Mouse (Mus musculus) C2C12 (cell line): Measurements from ENCODE around the gene Stk11ip. TPM values are rescaled to one million over a fixed set of nuclear protein-coding genes. Genes with fewer than 3 reads are reported as not detected.

Experiments
- H3K27me3 ChIP-seq: one replicate; pipeline ENCODE4 v1.6.1; 2011; ENCODE audit not compliant: control insufficient read depth, insufficient read depth, insufficient read length
- H3K36me3 ChIP-seq: one replicate; pipeline ENCODE4 v1.6.1; 2011; ENCODE audit not compliant: control insufficient read depth, insufficient read depth
- H3K4me3 ChIP-seq: one replicate; pipeline ENCODE4 v1.5.1; 2011; ENCODE audit warnings: mild to moderate bottlenecking, control low read depth; ENCODE audit not compliant: poor library complexity, insufficient read depth, severe bottlenecking
- H3K79me2 ChIP-seq: one replicate; pipeline ENCODE4 v1.6.1; 2011; ENCODE audit not compliant: control insufficient read depth, insufficient read depth
- H3K79me3 ChIP-seq: one replicate; pipeline ENCODE4 v1.6.1; 2011; ENCODE audit warnings: low read depth, control low read depth
- H3ac ChIP-seq: one replicate; pipeline ENCODE3; 2011; ENCODE audit warnings: low read depth; ENCODE audit not compliant: control insufficient read depth, insufficient read length
- CEBPB ChIP-seq: IDR thresholded peaks from one replicate; pipeline ENCODE4 v1.6.1; 2011; ENCODE audit warnings: low read depth, mild to moderate bottlenecking, control low read depth, moderate library complexity
- CTCF ChIP-seq: IDR thresholded peaks from one replicate; pipeline ENCODE4 v1.5.1; 2011; ENCODE audit not compliant: control insufficient read depth, insufficient read depth, insufficient read length
- FOSL1 ChIP-seq: IDR thresholded peaks from one replicate; pipeline ENCODE4 v1.8.0; 2011; ENCODE audit warnings: mild to moderate bottlenecking, low read length; ENCODE audit not compliant: poor library complexity, insufficient read depth, severe bottlenecking
- MAX ChIP-seq: IDR thresholded peaks from one replicate; pipeline ENCODE4 v1.6.1; 2011; ENCODE audit warnings: mild to moderate bottlenecking, control low read depth
- MYOD1 ChIP-seq: IDR thresholded peaks from one replicate; pipeline ENCODE4 v1.6.1; 2011; ENCODE audit warnings: low read depth; ENCODE audit not compliant: control insufficient read depth, insufficient read length
- MYOG ChIP-seq: IDR thresholded peaks from one replicate; pipeline ENCODE4 v1.6.1; 2011; ENCODE audit not compliant: control insufficient read depth, insufficient read length; ENCODE audit errors: extremely low read depth
- USF1 ChIP-seq: IDR thresholded peaks from one replicate; pipeline ENCODE4 v1.6.1; 2011; ENCODE audit warnings: low read depth, mild to moderate bottlenecking, control low read depth, moderate library complexity
- polyA plus RNA-seq: library from polyadenylated mRNA; unstranded; fragments of >200 nt; fragmentation: generic; extraction: Trizol; gene quantifications from one replicate; pipeline ENCODE4 v1.2.1, GENCODE M21; 2012; ENCODE audit warnings: missing spikeins

Gene Stk11ip
- polyA plus RNA-seq, 1 experiment, result 7.4 TPM

GRCm38 (mm10) chr1:75524679-75525078, 3.4 kb downstream of the Stk11ip start:
- TF ChIP-seq CTCF (no peak), MYOG (no peak), MAX (no peak), FOSL1 (no peak), CEBPB (no peak), MYOD1 (no peak), USF1 (no peak)
- no peak overlapping the region for H3K4me3 ChIP-seq
- peaks cover 6% of the 10 kb centered on the region for H3K36me3 ChIP-seq
- no peak overlapping the region for H3ac ChIP-seq
- no peaks in the 10 kb centered on the region for H3K27me3 ChIP-seq
- H3K79me2 ChIP-seq, result peaks cover 12% of the 10 kb centered on the region
- H3K79me3 ChIP-seq, result peaks cover 4% of the 10 kb centered on the region

- H3K27me3 ChIP-seq, result no peaks in the 10 kb centered on the region
- H3K36me3 ChIP-seq, result peaks cover 6% of the 10 kb centered on the region
- H3K79me3 ChIP-seq, result no peaks in the 10 kb centered on the region
- no peak overlapping the region for H3K4me3 ChIP-seq
- H3K79me2 ChIP-seq, result no peaks in the 10 kb centered on the region
- H3ac ChIP-seq, result no peak overlapping the region
- TF ChIP-seq CTCF (peak; percentile 1), USF1 (no peak), CEBPB (no peak), MYOG (no peak)
These were observed 9.2 kb downstream of the Stk11ip start for GRCm38 (mm10) chr1:75530546-75530945.

- no peak overlapping the region for H3K4me3 ChIP-seq
These were observed 11.2 kb downstream of the Stk11ip start for GRCm38 (mm10) chr1:75532280-75533172.

GRCm38 (mm10) chr1:75533325-75534252, 12.3 kb downstream of the Stk11ip start:
- Histone ChIP-seq H3K79me2 (no peaks in the 10 kb centered on the region), H3K4me3 (no peak overlapping the region), H3K36me3 (peaks cover 7% of the 10 kb centered on the region), H3K79me3 (no peaks in the 10 kb centered on the region), H3K27me3 (no peaks in the 10 kb centered on the region), H3ac (no peak overlapping the region)
- no peak for TF ChIP-seq USF1
- TF ChIP-seq MAX, result no peak
- TF ChIP-seq FOSL1, result no peak
- TF ChIP-seq CEBPB, result no peak
- no peak for TF ChIP-seq MYOD1
- no peak for TF ChIP-seq MYOG
- no peak for TF ChIP-seq CTCF

More at GRCm38 (mm10) chr1:75532280-75533172, 11.2 kb downstream of the Stk11ip start:
- no peaks in the 10 kb centered on the region for H3K79me2 ChIP-seq
- no peaks in the 10 kb centered on the region for H3K27me3 ChIP-seq
- no peak for TF ChIP-seq MAX
- TF ChIP-seq MYOG, result no peak
- TF ChIP-seq CTCF, result no peak
- TF ChIP-seq CEBPB, result no peak
- TF ChIP-seq USF1, result no peak
- TF ChIP-seq MYOD1, result no peak
- no peak for TF ChIP-seq FOSL1
- H3K79me3 ChIP-seq, result no peaks in the 10 kb centered on the region
- no peak overlapping the region for H3ac ChIP-seq
- peaks cover 4% of the 10 kb centered on the region for H3K36me3 ChIP-seq

GRCm38 (mm10) chr1:75537587-75537986, 16.3 kb downstream of the Stk11ip start:
- TF ChIP-seq FOSL1 (no peak), CTCF (no peak), MYOD1 (no peak), MYOG (no peak), CEBPB (no peak), MAX (no peak), USF1 (no peak)
- H3ac ChIP-seq, result no peak overlapping the region
- no peak overlapping the region for H3K4me3 ChIP-seq
- H3K36me3 ChIP-seq, result peaks cover 7% of the 10 kb centered on the region
- H3K27me3 ChIP-seq, result no peaks in the 10 kb centered on the region
- no peaks in the 10 kb centered on the region for H3K79me3 ChIP-seq
- H3K79me2 ChIP-seq, result no peaks in the 10 kb centered on the region
